Mouse (Mus musculus): ENCODE results near the gene Ssbp3.
A peak's percentile ranks its signal among the peaks of the same experiment; 100 is the strongest.

Ssbp3 gene

DNA sequence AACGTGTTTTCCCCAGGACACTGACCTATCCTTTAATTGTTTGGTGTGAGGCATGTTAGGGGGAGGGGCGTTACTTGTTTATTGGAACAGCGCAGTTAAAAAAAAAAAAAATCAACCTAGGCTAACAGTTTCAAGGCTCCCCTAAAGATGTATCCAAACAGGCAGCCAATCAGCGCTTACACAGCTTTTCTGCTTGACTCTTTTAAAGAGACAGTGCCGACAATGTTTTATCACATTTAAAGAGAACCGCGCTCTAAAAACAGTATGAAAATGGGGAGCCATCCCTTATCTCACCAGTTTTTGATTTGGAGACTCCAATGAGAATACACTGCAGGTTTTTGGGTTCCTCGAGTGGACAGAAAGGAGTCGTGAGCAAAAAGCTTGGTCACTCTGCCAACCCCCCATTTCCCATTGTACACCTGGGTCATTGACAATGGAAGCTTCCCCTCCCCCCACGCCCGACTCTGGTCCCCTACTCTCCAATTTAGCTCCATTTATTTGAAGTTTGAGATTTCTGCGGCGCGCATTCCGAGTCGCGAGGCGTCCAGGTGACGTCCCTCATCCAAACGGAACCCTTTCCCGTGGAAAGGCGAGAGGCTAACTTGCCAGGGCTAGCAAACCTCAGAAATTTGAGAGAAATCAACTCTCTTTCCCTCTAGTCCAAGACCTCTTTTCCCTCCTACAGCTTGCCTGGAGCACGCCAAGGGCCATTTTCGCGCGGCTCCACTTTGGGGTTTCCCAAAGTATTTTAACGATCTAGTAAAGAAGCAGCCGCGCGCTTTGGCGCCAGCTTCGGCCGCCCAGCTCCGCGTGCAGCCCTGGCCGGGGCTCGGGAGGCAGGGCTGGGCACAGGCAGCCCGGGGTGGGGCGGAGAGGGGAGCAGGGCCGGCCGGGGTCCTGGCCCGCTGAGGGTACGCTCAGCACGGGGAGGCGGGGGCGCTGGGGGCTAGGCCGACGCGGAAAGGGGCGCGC is at the start of gene Ssbp3:
Gene Ssbp3 (plus strand): TSS at position 501 of the 972 bp plus-strand sequence.
- DNase-seq (ENCODE audit: extremely low spot score, low read depth, low spot score): peak; percentile 93

DNA sequence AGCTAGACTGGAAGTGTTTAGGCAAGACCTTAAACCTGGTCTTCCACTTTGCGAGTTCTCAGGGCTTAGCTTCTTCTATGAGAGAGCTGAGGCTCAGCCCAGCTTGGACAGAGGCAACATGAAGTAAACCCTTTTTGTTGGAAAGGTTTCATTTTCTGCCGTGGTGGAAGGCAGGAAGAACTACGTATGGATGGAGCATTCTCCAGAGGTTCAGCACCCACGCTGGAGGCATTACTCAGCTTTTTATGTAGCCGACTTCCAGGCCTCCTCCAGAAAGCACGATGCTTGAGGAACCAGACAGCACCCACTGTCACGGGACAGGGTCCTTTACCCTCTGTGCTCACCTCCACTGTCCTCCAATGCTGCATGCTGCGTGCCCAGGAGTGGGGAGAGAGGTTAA is 48.6 kb upstream of the Ssbp3 start:
- no peak for DNase-seq (ENCODE audit: extremely low spot score, low read depth, low spot score)

DNA sequence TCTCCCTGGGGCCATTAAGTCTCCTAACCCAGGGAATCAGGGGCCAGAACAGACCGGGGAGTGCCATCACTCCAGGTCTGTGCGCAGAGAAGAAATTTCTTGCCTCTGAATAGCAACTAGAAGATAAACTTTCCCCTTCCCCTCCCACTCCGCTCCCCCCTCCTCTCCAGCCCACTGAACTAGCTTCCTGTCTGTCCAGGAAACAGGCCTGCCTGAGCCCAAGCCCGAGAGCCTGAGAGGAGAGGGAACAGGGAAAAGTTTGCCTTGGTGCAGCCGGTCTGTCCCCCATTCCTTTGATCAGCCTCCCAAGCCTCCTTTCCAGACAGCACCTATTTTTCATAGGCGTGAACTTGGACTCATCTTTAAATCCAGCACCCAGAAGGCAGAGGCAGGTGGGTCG is 48.2 kb upstream of the Ssbp3 start:
- no peak for DNase-seq (ENCODE audit: extremely low spot score, low read depth, low spot score)

DNA sequence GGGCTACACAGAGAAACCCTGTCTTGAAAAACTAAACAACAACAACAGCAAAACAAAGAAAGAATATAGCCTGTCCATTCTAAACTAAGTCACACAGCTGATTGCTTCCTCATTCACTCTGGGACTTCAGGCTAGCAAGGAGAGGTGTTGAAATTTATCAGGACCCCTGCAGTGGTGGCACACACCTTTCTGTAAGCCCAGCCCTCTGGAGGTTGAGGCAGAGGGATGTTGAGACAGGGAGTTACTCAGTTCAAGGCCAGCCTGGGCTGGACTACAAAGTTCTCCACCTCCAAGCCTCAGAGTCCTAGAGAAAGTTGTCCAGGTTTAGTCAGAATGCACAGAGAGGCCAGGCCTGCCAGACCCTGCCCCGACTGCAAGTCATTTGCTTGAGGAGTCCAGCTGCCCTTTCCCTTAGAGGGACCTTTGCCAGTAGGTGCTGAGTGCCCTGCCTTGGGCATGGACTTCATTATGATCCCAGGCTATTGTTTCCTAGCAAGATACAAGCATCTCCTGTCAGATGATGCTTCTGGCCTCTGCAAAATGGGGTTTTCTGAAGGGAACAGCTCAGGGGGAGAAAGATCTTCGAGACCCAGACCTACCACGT is 47.6 kb upstream of the Ssbp3 start:
- DNase-seq (ENCODE audit: extremely low spot score, low read depth, low spot score): no peak

GRCm38 (mm10) chr4:106865415-106866110 is 44.9 kb upstream of the Ssbp3 start:
- DNase-seq (ENCODE audit: extremely low spot score, low read depth, low spot score): peak; percentile 73

GRCm38 (mm10) chr4:106866381-106866780 is 44.1 kb upstream of the Ssbp3 start:
- no peak for DNase-seq (ENCODE audit: extremely low spot score, low read depth, low spot score)

- DNase-seq (ENCODE audit: extremely low spot score, low read depth, low spot score): no peak
Measured at GRCm38 (mm10) chr4:106866845-106867244, 43.7 kb upstream of the Ssbp3 start.

- no peak for DNase-seq (ENCODE audit: extremely low spot score, low read depth, low spot score)
Measured at GRCm38 (mm10) chr4:106868737-106869438, 41.6 kb upstream of the Ssbp3 start.

GRCm38 (mm10) chr4:106869539-106869951 is 41.0 kb upstream of the Ssbp3 start:
- no peak for DNase-seq (ENCODE audit: extremely low spot score, low read depth, low spot score)

- no peak for DNase-seq (ENCODE audit: extremely low spot score, low read depth, low spot score)
Measured at GRCm38 (mm10) chr4:106870556-106870955, 39.9 kb upstream of the Ssbp3 start.

GRCm38 (mm10) chr4:106874501-106874900 is 36.0 kb upstream of the Ssbp3 start:
- DNase-seq (ENCODE audit: extremely low spot score, low read depth, low spot score): no peak

DNA sequence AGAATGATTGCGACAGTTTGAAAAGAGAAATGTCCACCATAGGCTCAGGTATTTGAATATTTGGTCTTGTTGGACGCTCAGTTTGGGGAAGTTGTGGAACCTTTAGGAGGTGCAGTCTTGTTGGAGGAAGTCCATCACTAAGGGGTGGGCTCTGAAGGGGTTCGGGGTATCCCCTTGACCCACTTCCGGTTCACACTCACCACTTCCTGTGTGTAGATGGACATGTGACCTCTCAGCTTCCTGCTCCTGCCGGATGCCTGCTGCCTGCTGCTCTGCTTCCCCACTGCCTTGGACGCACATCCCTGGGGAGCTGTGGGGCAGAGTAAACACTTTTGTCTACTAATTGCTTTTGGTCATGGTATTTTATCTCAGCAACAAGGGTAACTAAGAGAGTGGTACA is 29.4 kb upstream of the Ssbp3 start:
- DNase-seq (ENCODE audit: extremely low spot score, low read depth, low spot score): no peak

GRCm38 (mm10) chr4:106883149-106883548 is 27.4 kb upstream of the Ssbp3 start:
- no peak for DNase-seq (ENCODE audit: extremely low spot score, low read depth, low spot score)

DNA sequence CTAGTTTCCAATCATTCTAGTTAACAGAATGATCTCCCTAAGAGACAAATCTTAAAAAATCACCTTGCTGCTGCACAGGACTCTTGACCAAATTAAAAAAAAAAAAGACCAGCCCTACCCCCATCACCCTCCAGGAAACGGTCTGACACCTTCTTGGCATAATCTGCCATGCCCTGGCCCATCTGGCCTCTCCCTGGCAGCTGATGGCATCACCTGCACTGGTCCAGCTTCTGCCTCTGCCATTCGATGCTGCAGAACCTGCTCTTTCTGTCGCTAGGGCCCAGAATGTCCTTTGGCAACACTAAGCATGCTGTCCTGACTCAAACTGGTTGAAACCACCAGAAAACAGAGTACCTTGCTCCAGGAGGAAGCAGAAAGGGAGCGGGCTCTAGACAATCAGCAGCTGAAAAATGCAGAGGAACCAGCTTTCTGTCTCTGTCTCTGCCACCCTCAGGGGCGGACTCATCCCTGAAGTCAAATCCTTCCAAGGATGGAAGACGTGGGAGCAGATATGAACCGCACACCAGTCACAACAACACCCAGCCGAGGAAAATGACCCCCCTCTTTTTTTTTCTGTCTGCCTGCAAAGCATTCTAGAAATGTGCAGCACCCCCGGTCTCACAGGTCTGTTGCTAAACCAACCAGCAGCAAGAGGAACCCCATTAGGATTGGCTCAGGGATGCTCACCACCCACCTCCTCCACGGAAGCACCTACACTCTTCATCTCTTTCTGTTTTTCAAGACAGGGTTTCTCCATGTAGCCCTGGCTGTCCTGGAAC is 24.0 kb upstream of the Ssbp3 start:
- no peak for DNase-seq (ENCODE audit: extremely low spot score, low read depth, low spot score)

DNA sequence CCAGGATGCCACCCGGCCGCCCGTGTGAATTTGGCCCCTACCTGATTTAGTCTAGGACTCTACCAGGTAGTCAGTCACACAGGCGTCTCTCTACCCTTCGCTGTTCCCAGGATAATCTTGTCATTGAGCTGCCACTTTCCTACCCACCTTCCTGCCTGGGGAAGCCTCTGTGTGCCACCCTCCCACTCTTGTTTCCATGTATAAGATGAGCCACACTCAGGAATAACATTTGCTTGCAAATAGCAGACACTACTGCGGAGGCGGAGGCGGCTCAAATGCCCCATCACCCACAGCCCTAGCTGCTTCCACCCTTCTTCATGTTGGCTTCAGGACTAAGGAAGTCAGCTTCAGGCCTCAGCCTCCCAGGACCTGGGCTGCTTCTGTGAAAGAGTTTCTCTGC is 14.4 kb upstream of the Ssbp3 start:
- DNase-seq (ENCODE audit: extremely low spot score, low read depth, low spot score): no peak

DNA sequence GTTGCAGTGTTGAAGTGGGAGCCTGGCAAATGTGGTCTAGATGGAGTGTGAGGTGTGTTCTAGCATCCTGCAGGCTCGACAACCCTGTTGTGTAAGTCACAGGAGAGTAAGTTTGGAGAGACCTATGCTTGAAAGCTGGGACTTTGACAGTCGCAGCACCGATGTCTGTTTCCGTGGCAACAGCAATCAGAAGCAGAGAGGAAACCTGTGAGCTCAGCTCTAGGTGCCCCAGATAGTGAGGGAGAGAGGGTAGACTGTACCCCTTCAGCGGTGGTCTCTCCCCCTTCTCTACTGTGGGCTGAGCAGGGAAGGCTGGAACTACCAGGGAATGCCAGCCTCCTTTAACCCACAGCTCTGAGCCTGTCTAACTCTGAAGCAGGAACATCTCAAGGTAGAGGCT is 11.6 kb upstream of the Ssbp3 start:
- no peak for DNase-seq (ENCODE audit: extremely low spot score, low read depth, low spot score)

DNA sequence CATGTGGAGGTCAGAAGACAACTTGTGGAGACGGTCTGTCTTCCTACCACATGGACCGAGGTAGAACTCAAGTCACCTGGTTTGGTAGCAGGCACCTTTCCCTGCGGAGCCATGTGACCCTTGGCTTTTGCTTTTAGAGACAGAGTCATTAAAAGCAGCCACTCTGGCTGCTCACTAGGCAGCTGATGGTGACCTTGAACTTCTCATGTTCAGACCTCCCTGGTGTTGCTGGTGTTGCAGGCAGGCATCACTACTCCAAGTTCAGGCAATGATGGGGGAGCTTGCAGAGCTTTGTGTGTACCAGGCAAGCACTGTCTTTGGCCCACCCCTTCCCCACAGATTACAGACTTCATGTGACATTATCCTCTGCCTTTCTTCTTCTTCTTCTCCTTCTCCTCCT is 11.0 kb upstream of the Ssbp3 start:
- DNase-seq (ENCODE audit: extremely low spot score, low read depth, low spot score): no peak

DNA sequence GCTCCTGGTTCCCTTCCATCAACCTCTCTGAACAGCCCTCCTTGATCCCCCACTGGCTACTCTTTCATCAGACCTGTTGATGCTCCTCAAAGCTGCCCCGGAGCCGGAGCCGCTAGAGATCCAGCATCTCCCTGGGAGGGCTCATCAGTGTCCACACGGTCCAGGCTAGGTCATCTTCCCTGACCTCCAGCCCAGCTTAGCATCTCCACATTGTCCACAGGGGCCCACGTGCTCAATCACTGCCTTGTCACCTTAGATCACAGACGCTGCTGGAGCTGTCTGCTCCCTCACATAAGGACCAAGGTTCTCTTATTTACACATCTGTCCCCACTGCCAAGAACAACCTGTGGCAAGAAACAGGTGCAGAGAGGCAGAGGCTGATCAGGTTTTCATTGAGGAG is 9.8 kb upstream of the Ssbp3 start:
- DNase-seq (ENCODE audit: extremely low spot score, low read depth, low spot score): no peak

DNA sequence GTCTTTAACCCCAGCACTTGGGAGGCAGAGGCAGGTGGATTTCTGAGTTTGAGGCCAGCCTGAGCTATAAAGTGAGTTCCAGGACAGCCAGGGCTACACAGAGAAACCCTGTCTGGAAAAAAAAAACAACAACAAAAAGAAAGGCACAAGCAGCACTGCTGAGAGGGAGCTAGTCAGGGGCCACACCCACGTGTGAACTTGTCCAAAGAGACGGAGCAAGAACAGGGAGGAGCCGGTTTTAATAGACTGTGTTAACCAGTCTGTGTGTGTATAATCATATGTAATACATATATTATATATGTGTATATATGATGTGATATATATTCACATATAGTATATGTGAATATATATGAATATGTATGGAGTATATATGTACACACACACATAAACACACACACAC is 8.9 kb upstream of the Ssbp3 start:
- DNase-seq (ENCODE audit: extremely low spot score, low read depth, low spot score): no peak

- no peak for DNase-seq (ENCODE audit: extremely low spot score, low read depth, low spot score)
Measured at GRCm38 (mm10) chr4:106902157-106902556, 8.3 kb upstream of the Ssbp3 start.

Measured in hindlimb bud, embryonic 11.5 days (tissue).